Mouse (Mus musculus): Measurements from ENCODE around the gene Fosl2. TPM values are rescaled to one million over a fixed set of nuclear protein-coding genes. Genes with fewer than 3 reads are reported as not detected.

Fosl2 gene
- polyA plus RNA-seq, 1 experiment from 2014 or later = 0.63 TPM

- H3K4me1 ChIP-seq = peaks cover 19% of the 10 kb centered on the region
- peak overlapping the region; percentile 61 for H3K9ac ChIP-seq
- H3K4me3 ChIP-seq = peak overlapping the region; percentile 54
- H3K9me3 ChIP-seq = no peaks in the 10 kb centered on the region
- H3K27ac ChIP-seq = no peak overlapping the region
- no peaks in the 10 kb centered on the region for H3K36me3 ChIP-seq
- peak overlapping the region; percentile 91 for H3K4me2 ChIP-seq (replicated peaks)
- ATAC-seq (ENCODE audit: low FRiP score, low read depth) = no peak
- WGBS = under 1% methylated on average over 62 of the region's 63 CpGs
- H3K27me3 ChIP-seq (replicated peaks) = peaks cover 65% of the 10 kb centered on the region
These were observed 781 bp downstream of the Fosl2 start for GRCm38 (mm10) chr5:32136301-32136863.

GRCm38 (mm10) chr5:32137106-32137522 is 1.5 kb downstream of the Fosl2 start:
- ATAC-seq (ENCODE audit: low FRiP score, low read depth) = no peak
- Histone ChIP-seq H3K9me3 (no peaks in the 10 kb centered on the region), H3K4me1 (peaks cover 19% of the 10 kb centered on the region), H3K9ac (no peak overlapping the region), H3K27me3 (replicated peaks) (peaks cover 57% of the 10 kb centered on the region), H3K4me2 (replicated peaks) (peak overlapping the region; percentile 91), H3K27ac (no peak overlapping the region), H3K4me3 (peak overlapping the region; percentile 7; the same call in 1 of the 2 replicates), H3K36me3 (no peaks in the 10 kb centered on the region)
- under 1% methylated on average over 12 of the region's 12 CpGs for WGBS

GRCm38 (mm10) chr5:32138446-32139195 is 3.0 kb downstream of the Fosl2 start:
- ATAC-seq (ENCODE audit: low FRiP score, low read depth) = no peak
- Histone ChIP-seq H3K4me3 (no peak overlapping the region), H3K27ac (no peak overlapping the region), H3K4me1 (peaks cover 10% of the 10 kb centered on the region), H3K27me3 (replicated peaks) (peaks cover 44% of the 10 kb centered on the region), H3K9ac (no peak overlapping the region), H3K4me2 (replicated peaks) (peak overlapping the region; percentile 22; the same call in 1 of the 2 replicates), H3K9me3 (no peaks in the 10 kb centered on the region), H3K36me3 (no peaks in the 10 kb centered on the region)
- 64% methylated on average over 10 of the region's 10 CpGs for WGBS

GRCm38 (mm10) chr5:32139516-32140037 is 4.0 kb downstream of the Fosl2 start:
- no peak overlapping the region for H3K27ac ChIP-seq
- H3K4me3 ChIP-seq = no peak overlapping the region
- 54% methylated on average over 9 of the region's 9 CpGs for WGBS
- H3K4me2 ChIP-seq (replicated peaks) = no peak overlapping the region
- no peak overlapping the region for H3K9ac ChIP-seq
- no peaks in the 10 kb centered on the region for H3K36me3 ChIP-seq
- 0 out of 2 replicates have a peak, but pooled peaks cover 5% of the 10 kb centered on the region for H3K4me1 ChIP-seq
- ATAC-seq (ENCODE audit: low FRiP score, low read depth) = no peak
- peaks cover 35% of the 10 kb centered on the region for H3K27me3 ChIP-seq (replicated peaks)
- no peaks in the 10 kb centered on the region for H3K9me3 ChIP-seq

GRCm38 (mm10) chr5:32141899-32142298 is 6.3 kb downstream of the Fosl2 start:
- H3K27me3 ChIP-seq (replicated peaks) = peaks cover 20% of the 10 kb centered on the region
- whole genome bisulfite sequencing = 83% methylated on average over 2 of the region's 2 CpGs
- H3K4me2 ChIP-seq (replicated peaks) = no peak overlapping the region
- ATAC-seq (ENCODE audit: low FRiP score, low read depth) = no peak
- H3K27ac ChIP-seq = no peak overlapping the region
- H3K4me3 ChIP-seq = no peak overlapping the region
- no peaks in the 10 kb centered on the region for H3K36me3 ChIP-seq
- H3K9me3 ChIP-seq = no peaks in the 10 kb centered on the region
- no peak overlapping the region for H3K9ac ChIP-seq
- H3K4me1 ChIP-seq = no peaks in the 10 kb centered on the region

GRCm38 (mm10) chr5:32143433-32143970 is 7.9 kb downstream of the Fosl2 start:
- WGBS = 63% methylated on average over 13 of the region's 13 CpGs
- Histone ChIP-seq H3K9ac (no peak overlapping the region), H3K27ac (no peak overlapping the region)

GRCm38 (mm10) chr5:32146281-32146680 is 10.7 kb downstream of the Fosl2 start:
- Histone ChIP-seq H3K27me3 (replicated peaks) (no peaks in the 10 kb centered on the region), H3K9ac (no peak overlapping the region), H3K27ac (no peak overlapping the region), H3K9me3 (no peaks in the 10 kb centered on the region), H3K4me3 (no peak overlapping the region), H3K36me3 (no peaks in the 10 kb centered on the region), H3K4me2 (replicated peaks) (no peak overlapping the region), H3K4me1 (peaks cover 2% of the 10 kb centered on the region; the same call in 1 of the 2 replicates)
- 94% methylated on average over 6 of the region's 6 CpGs for WGBS
- no peak for ATAC-seq (ENCODE audit: low FRiP score, low read depth)

More at GRCm38 (mm10) chr5:32143433-32143970, 7.9 kb downstream of the Fosl2 start:
- Histone ChIP-seq H3K4me2 (replicated peaks) (0 out of 2 replicates have a peak overlapping the region, but pooled peaks have one; percentile 1), H3K4me1 (no peaks in the 10 kb centered on the region), H3K4me3 (no peak overlapping the region), H3K9me3 (no peaks in the 10 kb centered on the region), H3K36me3 (no peaks in the 10 kb centered on the region), H3K27me3 (replicated peaks) (peaks cover 4% of the 10 kb centered on the region)
- no peak for ATAC-seq (ENCODE audit: low FRiP score, low read depth)

GRCm38 (mm10) chr5:32148593-32148992 is 13.0 kb downstream of the Fosl2 start:
- 86% methylated on average over 4 of the region's 4 CpGs for WGBS
- Histone ChIP-seq H3K9me3 (no peaks in the 10 kb centered on the region), H3K27ac (no peak overlapping the region), H3K36me3 (no peaks in the 10 kb centered on the region), H3K4me2 (replicated peaks) (no peak overlapping the region), H3K9ac (no peak overlapping the region), H3K27me3 (replicated peaks) (no peaks in the 10 kb centered on the region), H3K4me3 (no peak overlapping the region), H3K4me1 (peaks cover 18% of the 10 kb centered on the region)
- no peak for ATAC-seq (ENCODE audit: low FRiP score, low read depth)

- Histone ChIP-seq H3K27me3 (replicated peaks) (no peaks in the 10 kb centered on the region), H3K9ac (no peak overlapping the region), H3K4me3 (no peak overlapping the region), H3K36me3 (no peaks in the 10 kb centered on the region), H3K4me1 (peaks cover 18% of the 10 kb centered on the region), H3K9me3 (no peaks in the 10 kb centered on the region), H3K4me2 (replicated peaks) (no peak overlapping the region), H3K27ac (no peak overlapping the region)
- ATAC-seq (ENCODE audit: low FRiP score, low read depth) = no peak
- 64% methylated on average over 4 of the region's 4 CpGs for WGBS
These were observed 15.6 kb downstream of the Fosl2 start for GRCm38 (mm10) chr5:32151244-32151643.

GRCm38 (mm10) chr5:32152725-32153417 is 17.3 kb downstream of the Fosl2 start:
- ATAC-seq (ENCODE audit: low FRiP score, low read depth) = peak; percentile 41; the same call in 1 of the 2 replicates

GRCm38 (mm10) chr5:32153418-32153740 is 17.8 kb downstream of the Fosl2 start:
- Histone ChIP-seq H3K9ac (no peak overlapping the region), H3K4me2 (replicated peaks) (peak overlapping the region; percentile 55), H3K4me1 (peaks cover 18% of the 10 kb centered on the region), H3K27me3 (replicated peaks) (no peaks in the 10 kb centered on the region), H3K27ac (no peak overlapping the region), H3K4me3 (no peak overlapping the region; the same call in 1 of the 2 replicates), H3K36me3 (no peaks in the 10 kb centered on the region), H3K9me3 (no peaks in the 10 kb centered on the region)
- 13% methylated on average over 8 of the region's 8 CpGs for WGBS
- ATAC-seq (ENCODE audit: low FRiP score, low read depth) = no peak; the same call in 1 of the 2 replicates

More at GRCm38 (mm10) chr5:32152725-32153417, 17.3 kb downstream of the Fosl2 start:
- Histone ChIP-seq H3K4me3 (no peak overlapping the region; the same call in 1 of the 2 replicates), H3K9me3 (no peaks in the 10 kb centered on the region), H3K4me2 (replicated peaks) (peak overlapping the region; percentile 55), H3K27me3 (replicated peaks) (no peaks in the 10 kb centered on the region), H3K4me1 (peaks cover 18% of the 10 kb centered on the region), H3K27ac (no peak overlapping the region), H3K9ac (no peak overlapping the region), H3K36me3 (no peaks in the 10 kb centered on the region)
- WGBS = 66% methylated on average over 28 of the region's 28 CpGs
